Mouse (Mus musculus) stomach, embryonic 16.5 days (tissue): ENCODE results near the gene St8sia1. TPM values are rescaled to one million over a fixed set of nuclear protein-coding genes. Genes with fewer than 3 reads are reported as not detected.
A peak's percentile ranks its signal among the peaks of the same experiment; 100 is the strongest.

Experiments
- ATAC-seq: fragments of 200-750 bp; cut with Nextera tagmentation; 2 replicates; pipeline ENCODE4 v1.8.0; 2017; ENCODE audit warnings: moderate number of reproducible peaks, moderate TSS enrichment; ENCODE audit not compliant: insufficient read depth, low FRiP score
- H3K27ac ChIP-seq: fragments of 300-500 bp; sonication (generic); 2 replicates; pipeline ENCODE4 v1.5.1; 2014; ENCODE audit warnings: low read length
- H3K27me3 ChIP-seq: fragments of 300-500 bp; sonication (generic); 2 replicates; pipeline ENCODE4 v1.6.1; 2014; ENCODE audit warnings: low read length, control low read depth, mixed read lengths; ENCODE audit not compliant: control insufficient read depth, insufficient read depth
- H3K36me3 ChIP-seq: fragments of 300-500 bp; sonication (generic); 2 replicates; pipeline ENCODE4 v1.6.1; 2014; ENCODE audit warnings: low read length; ENCODE audit not compliant: control insufficient read depth, insufficient read depth
- H3K4me1 ChIP-seq: fragments of 300-500 bp; sonication (generic); 2 replicates; pipeline ENCODE4 v1.6.1; 2014; ENCODE audit warnings: low read length, control low read depth, mixed read lengths; ENCODE audit not compliant: control insufficient read depth, insufficient read depth
- H3K4me2 ChIP-seq: fragments of 300-500 bp; sonication (generic); 2 replicates; pipeline ENCODE4 v1.6.1; 2014; ENCODE audit warnings: low read depth, low read length, mixed read lengths
- H3K4me3 ChIP-seq: fragments of 300-500 bp; sonication (generic); replicated peaks from 2 replicates; pipeline ENCODE4 v1.5.1; 2014; ENCODE audit warnings: mild to moderate bottlenecking, low read length
- H3K9ac ChIP-seq: fragments of 300-500 bp; sonication (generic); 2 replicates; pipeline ENCODE4 v1.6.1; 2014; ENCODE audit warnings: low read length
- H3K9me3 ChIP-seq: fragments of 300-500 bp; sonication (generic); replicated peaks from 2 replicates; pipeline ENCODE4 v1.6.1; 2016; ENCODE audit warnings: low read length, control low read depth; ENCODE audit not compliant: control insufficient read depth
- WGBS: fragments of 180-500 bp; shearing (Covaris S2); extraction: QIAGEN DNeasy Blood & Tissue Kit; methylation state at CpG from one replicate; pipeline ENCODE4 v1.1.7; 2014; 5-methylcytosine and 5-hydroxymethylcytosine counted together
- polyA plus RNA-seq: library from polyadenylated mRNA; unstranded; fragments of >200 nt; fragmentation: Nextera tagmentation; extraction: Ambion mirVana; gene quantifications from 2 replicates; pipeline ENCODE4 v1.2.1, GENCODE M21; 2015

Gene St8sia1
- polyA plus RNA-seq, 1 experiment from 2014 or later = 1.1 TPM

GRCm38 (mm10) chr6:142786106-142786505 lies 178.1 kb downstream of the St8sia1 start:
- Histone ChIP-seq H3K4me2 (no peak overlapping the region), H3K4me1 (no peaks in the 10 kb centered on the region), H3K9ac (no peak overlapping the region), H3K27ac (no peak overlapping the region), H3K4me3 (no peak overlapping the region), H3K36me3 (no peaks in the 10 kb centered on the region), H3K9me3 (no peaks in the 10 kb centered on the region), H3K27me3 (no peaks in the 10 kb centered on the region)
- WGBS = 85% methylated on average over 21 of the region's 21 CpGs
- ATAC-seq = no peak

- Histone ChIP-seq H3K9ac (no peak overlapping the region), H3K9me3 (no peaks in the 10 kb centered on the region), H3K4me3 (no peak overlapping the region), H3K36me3 (no peaks in the 10 kb centered on the region), H3K27ac (no peak overlapping the region), H3K4me2 (no peak overlapping the region), H3K4me1 (no peaks in the 10 kb centered on the region), H3K27me3 (no peaks in the 10 kb centered on the region)
- WGBS = 41% methylated on average over 4 of the region's 4 CpGs
- no peak for ATAC-seq
Observed at GRCm38 (mm10) chr6:142785343-142785742, 178.9 kb downstream of the St8sia1 start.

GRCm38 (mm10) chr6:142781286-142781685 lies 183.0 kb downstream of the St8sia1 start:
- ATAC-seq = no peak
- no peaks in the 10 kb centered on the region for H3K9me3 ChIP-seq
- H3K36me3 ChIP-seq = no peaks in the 10 kb centered on the region
- H3K27me3 ChIP-seq = no peaks in the 10 kb centered on the region
- no peak overlapping the region for H3K4me3 ChIP-seq
- H3K9ac ChIP-seq = no peak overlapping the region
- H3K4me2 ChIP-seq = no peak overlapping the region
- 84% methylated on average over 7 of the region's 7 CpGs for WGBS
- H3K27ac ChIP-seq = no peak overlapping the region
- no peaks in the 10 kb centered on the region for H3K4me1 ChIP-seq

GRCm38 (mm10) chr6:142780574-142781033 lies 183.6 kb downstream of the St8sia1 start:
- H3K4me2 ChIP-seq = no peak overlapping the region
- H3K9ac ChIP-seq = no peak overlapping the region
- ATAC-seq = no peak
- H3K4me3 ChIP-seq = no peak overlapping the region
- H3K36me3 ChIP-seq = no peaks in the 10 kb centered on the region
- 80% methylated on average over 4 of the region's 4 CpGs for whole genome bisulfite sequencing
- H3K27ac ChIP-seq = no peak overlapping the region
- no peaks in the 10 kb centered on the region for H3K27me3 ChIP-seq
- H3K4me1 ChIP-seq = no peaks in the 10 kb centered on the region
- no peaks in the 10 kb centered on the region for H3K9me3 ChIP-seq

GRCm38 (mm10) chr6:142779812-142780573 lies 184.3 kb downstream of the St8sia1 start:
- H3K4me2 ChIP-seq = no peak overlapping the region
- H3K9ac ChIP-seq = no peak overlapping the region
- ATAC-seq = no peak
- H3K27ac ChIP-seq = no peak overlapping the region
- no peaks in the 10 kb centered on the region for H3K9me3 ChIP-seq
- H3K36me3 ChIP-seq = no peaks in the 10 kb centered on the region
- no peaks in the 10 kb centered on the region for H3K27me3 ChIP-seq
- no peak overlapping the region for H3K4me3 ChIP-seq
- WGBS = 72% methylated on average over 14 of the region's 14 CpGs
- no peaks in the 10 kb centered on the region for H3K4me1 ChIP-seq

- Histone ChIP-seq H3K4me1 (no peaks in the 10 kb centered on the region), H3K4me3 (no peak overlapping the region), H3K27ac (no peak overlapping the region), H3K9me3 (no peaks in the 10 kb centered on the region), H3K9ac (no peak overlapping the region), H3K36me3 (no peaks in the 10 kb centered on the region), H3K27me3 (no peaks in the 10 kb centered on the region), H3K4me2 (no peak overlapping the region)
- WGBS = 46% methylated on average over 11 of the region's 11 CpGs
- ATAC-seq = peak; percentile 25; the same call in 1 of the 2 replicates
Observed at GRCm38 (mm10) chr6:142779045-142779811, 185.0 kb downstream of the St8sia1 start.

GRCm38 (mm10) chr6:142776935-142777334 lies 187.3 kb downstream of the St8sia1 start:
- ATAC-seq = no peak
- Histone ChIP-seq H3K9me3 (no peaks in the 10 kb centered on the region), H3K27me3 (no peaks in the 10 kb centered on the region), H3K27ac (no peak overlapping the region), H3K4me2 (no peak overlapping the region), H3K4me1 (no peaks in the 10 kb centered on the region), H3K36me3 (peaks cover 17% of the 10 kb centered on the region), H3K9ac (no peak overlapping the region), H3K4me3 (no peak overlapping the region)
- WGBS = 69% methylated on average over 4 of the region's 4 CpGs

- H3K36me3 ChIP-seq = peaks cover 25% of the 10 kb centered on the region
- no peak overlapping the region for H3K9ac ChIP-seq
- H3K4me2 ChIP-seq = no peak overlapping the region
- WGBS = 89% methylated on average over 5 of the region's 5 CpGs
- no peak overlapping the region for H3K27ac ChIP-seq
- no peaks in the 10 kb centered on the region for H3K4me1 ChIP-seq
- H3K27me3 ChIP-seq = no peaks in the 10 kb centered on the region
- no peaks in the 10 kb centered on the region for H3K9me3 ChIP-seq
- ATAC-seq = no peak
- no peak overlapping the region for H3K4me3 ChIP-seq
Observed at GRCm38 (mm10) chr6:142773566-142773965, 190.7 kb downstream of the St8sia1 start.

GRCm38 (mm10) chr6:142771643-142772042 lies 192.6 kb downstream of the St8sia1 start:
- Histone ChIP-seq H3K27me3 (no peaks in the 10 kb centered on the region), H3K36me3 (peaks cover 34% of the 10 kb centered on the region), H3K9me3 (no peaks in the 10 kb centered on the region), H3K27ac (no peak overlapping the region), H3K4me2 (no peak overlapping the region), H3K4me3 (no peak overlapping the region), H3K4me1 (no peaks in the 10 kb centered on the region), H3K9ac (no peak overlapping the region)
- no peak for ATAC-seq
- WGBS = 83% methylated on average over 4 of the region's 4 CpGs
